Mouse (Mus musculus) E14TG2a.4 (cell line): ENCODE results near the gene Spin1.

ENCODE experiments used
- H3K27me3 ChIP-seq: 2 replicates; pipeline ENCODE4 v1.6.1; 2014; ENCODE audit warnings: low read length, control low read depth; ENCODE audit not compliant: insufficient read depth
- H3K36me3 ChIP-seq: 2 replicates; pipeline ENCODE4 v1.6.1; 2014; ENCODE audit warnings: low read length, control low read depth; ENCODE audit not compliant: insufficient read depth
- H3K4me1 ChIP-seq: replicated peaks from 2 replicates; pipeline ENCODE4 v1.6.1; 2014; ENCODE audit warnings: low read depth, low read length, control low read depth
- H3K4me3 ChIP-seq: replicated peaks from 2 replicates; pipeline ENCODE4 v1.5.1; 2014; ENCODE audit warnings: mild to moderate bottlenecking, low read length
- H3K9me3 ChIP-seq: 2 replicates; pipeline ENCODE4 v1.6.1; 2014; ENCODE audit warnings: low read length, control low read depth
- CTCF ChIP-seq: conservative IDR thresholded peaks from 2 replicates; pipeline ENCODE4 v1.5.1; 2014; ENCODE audit warnings: low read length
- NANOG ChIP-seq: IDR thresholded peaks from 2 replicates; pipeline ENCODE4 v1.6.1; 2014; ENCODE audit warnings: borderline replicate concordance, low read length, mixed read lengths
- POU5F1 ChIP-seq: IDR thresholded peaks from 2 replicates; pipeline ENCODE4 v1.6.1; 2014; ENCODE audit warnings: low read length, borderline replicate concordance

Spin1 gene

GRCm38 (mm10) chr13:51115762-51116161, 15.1 kb downstream of the Spin1 start:
- H3K9me3 ChIP-seq, result peaks cover 3% of the 10 kb centered on the region
- peaks cover 98% of the 10 kb centered on the region for H3K4me1 ChIP-seq
- no peak overlapping the region for H3K4me3 ChIP-seq
- peaks cover 35% of the 10 kb centered on the region for H3K36me3 ChIP-seq
- no peaks in the 10 kb centered on the region for H3K27me3 ChIP-seq
- no peak for TF ChIP-seq POU5F1
- TF ChIP-seq CTCF, result no peak
- TF ChIP-seq NANOG, result no peak

DNA sequence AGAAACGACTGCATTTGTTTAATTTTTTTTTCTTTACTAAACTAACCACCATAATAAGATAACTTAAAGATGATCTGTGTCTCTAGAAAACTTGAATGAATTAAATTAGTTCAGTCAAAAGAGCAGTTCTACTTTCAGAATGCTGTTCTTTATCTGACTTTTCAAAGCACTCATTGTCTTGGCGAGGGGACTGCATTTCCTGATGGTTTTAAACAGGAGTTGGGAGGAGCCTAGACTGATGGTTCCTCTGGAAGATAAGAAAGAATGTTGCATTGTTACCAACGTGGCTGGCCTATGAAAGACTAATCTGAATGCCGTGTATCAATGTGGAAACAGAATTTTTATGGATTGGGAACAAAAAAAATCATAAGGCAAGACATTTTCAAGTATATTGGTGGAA, 20.1 kb downstream of the Spin1 start:
- peaks cover 38% of the 10 kb centered on the region for H3K36me3 ChIP-seq
- H3K27me3 ChIP-seq, result no peaks in the 10 kb centered on the region
- peak overlapping the region; percentile 71 for H3K4me3 ChIP-seq
- TF ChIP-seq POU5F1, result no peak
- TF ChIP-seq NANOG, result no peak; the same call in 1 of the 2 replicates
- no peak for TF ChIP-seq CTCF
- peaks cover 100% of the 10 kb centered on the region for H3K4me1 ChIP-seq
- H3K9me3 ChIP-seq, result no peaks in the 10 kb centered on the region

DNA sequence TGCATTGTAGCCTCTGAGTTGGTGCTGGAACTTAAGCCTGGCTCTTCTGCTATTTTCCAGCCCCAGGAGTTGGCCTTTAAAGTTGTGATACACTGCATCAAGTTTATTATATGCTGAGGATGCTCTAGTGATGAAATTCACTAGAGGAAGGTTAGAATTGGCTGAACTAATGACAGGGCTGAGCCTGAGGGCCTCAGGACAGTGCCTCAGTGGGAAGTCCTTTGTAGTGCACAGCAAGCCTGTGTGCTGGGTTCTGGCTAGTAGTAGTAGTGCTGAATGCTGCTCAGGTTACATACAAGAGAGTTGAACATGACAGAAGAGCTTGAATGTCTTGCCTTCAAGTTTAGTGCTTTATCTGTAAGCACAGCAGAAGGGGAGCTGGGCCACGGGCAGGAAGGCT, 21.3 kb downstream of the Spin1 start:
- H3K27me3 ChIP-seq, result no peaks in the 10 kb centered on the region

GRCm38 (mm10) chr13:51122771-51123170, 22.1 kb downstream of the Spin1 start:
- H3K9me3 ChIP-seq, result no peaks in the 10 kb centered on the region
- H3K27me3 ChIP-seq, result no peaks in the 10 kb centered on the region
- peaks cover 42% of the 10 kb centered on the region for H3K36me3 ChIP-seq
- peaks cover 99% of the 10 kb centered on the region for H3K4me1 ChIP-seq
- peak overlapping the region; percentile 71 for H3K4me3 ChIP-seq
- TF ChIP-seq NANOG (no peak), POU5F1 (no peak), CTCF (no peak)

More for the DNA sequence above, 21.3 kb downstream of the Spin1 start:
- Histone ChIP-seq H3K4me1 (peaks cover 99% of the 10 kb centered on the region), H3K36me3 (peaks cover 38% of the 10 kb centered on the region), H3K9me3 (no peaks in the 10 kb centered on the region), H3K4me3 (peak overlapping the region; percentile 71)
- TF ChIP-seq CTCF (no peak), NANOG (peak; percentile 48; the same call in 1 of the 2 replicates)

DNA sequence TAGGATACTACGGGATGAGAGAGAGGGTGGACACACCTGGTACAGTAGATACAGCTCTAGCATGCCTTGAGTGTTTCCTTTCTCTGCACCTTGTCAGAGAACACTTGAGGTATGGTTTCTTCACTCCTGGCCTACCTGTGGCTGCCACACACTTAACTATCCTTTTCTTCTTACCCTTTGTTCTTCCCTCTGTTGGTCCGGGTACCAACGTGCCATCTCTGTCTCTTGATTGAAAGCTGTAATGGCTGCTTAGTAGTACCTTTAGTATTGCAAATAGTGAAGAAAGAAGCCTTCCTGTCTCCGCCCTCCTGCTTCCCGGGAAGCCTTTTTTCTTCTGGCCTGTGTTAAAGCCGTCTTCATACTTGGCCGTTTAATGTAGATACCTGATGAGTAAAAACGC, 24.7 kb downstream of the Spin1 start:
- H3K4me3 ChIP-seq, result peak overlapping the region; percentile 71
- H3K9me3 ChIP-seq, result no peaks in the 10 kb centered on the region
- TF ChIP-seq NANOG (peak; percentile 83), CTCF (no peak), POU5F1 (no peak)
- peaks cover 99% of the 10 kb centered on the region for H3K4me1 ChIP-seq
- peaks cover 62% of the 10 kb centered on the region for H3K36me3 ChIP-seq
- H3K27me3 ChIP-seq, result no peaks in the 10 kb centered on the region

DNA sequence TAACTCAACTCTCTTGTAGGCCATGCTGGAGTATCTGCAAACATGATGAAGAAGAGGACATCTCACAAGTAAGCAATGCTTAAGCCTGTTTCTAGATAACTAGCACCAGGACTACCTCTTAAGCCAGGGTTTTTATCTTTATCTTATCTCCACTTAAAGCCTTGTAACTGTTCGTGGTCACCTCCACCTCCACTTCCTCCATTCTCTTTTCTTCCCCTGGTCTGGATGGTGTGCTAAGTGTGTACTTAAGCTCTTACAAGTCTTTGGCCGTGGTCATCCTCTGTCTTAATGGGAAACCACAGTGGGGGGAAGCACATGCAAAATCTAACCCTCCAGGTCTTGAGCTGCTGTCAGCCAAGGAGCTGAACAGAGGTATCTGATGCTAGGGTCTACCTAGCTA, 27.2 kb downstream of the Spin1 start:
- Histone ChIP-seq H3K36me3 (peaks cover 82% of the 10 kb centered on the region), H3K4me3 (peak overlapping the region; percentile 39; the same call in 1 of the 2 replicates), H3K4me1 (peaks cover 99% of the 10 kb centered on the region), H3K9me3 (no peaks in the 10 kb centered on the region), H3K27me3 (no peaks in the 10 kb centered on the region)
- TF ChIP-seq POU5F1 (no peak), CTCF (no peak), NANOG (no peak)

GRCm38 (mm10) chr13:51128417-51128816, 27.7 kb downstream of the Spin1 start:
- Histone ChIP-seq H3K27me3 (no peaks in the 10 kb centered on the region), H3K4me1 (peaks cover 99% of the 10 kb centered on the region), H3K4me3 (no peak overlapping the region; the same call in 1 of the 2 replicates), H3K9me3 (no peaks in the 10 kb centered on the region), H3K36me3 (peaks cover 82% of the 10 kb centered on the region)
- no peak for TF ChIP-seq CTCF
- no peak for TF ChIP-seq POU5F1
- no peak for TF ChIP-seq NANOG

- peaks cover 88% of the 10 kb centered on the region for H3K36me3 ChIP-seq
- no peaks in the 10 kb centered on the region for H3K27me3 ChIP-seq
- no peaks in the 10 kb centered on the region for H3K9me3 ChIP-seq
- H3K4me1 ChIP-seq, result peaks cover 100% of the 10 kb centered on the region
- no peak for TF ChIP-seq POU5F1
- H3K4me3 ChIP-seq, result no peak overlapping the region
Measured at GRCm38 (mm10) chr13:51131179-51131578, 30.5 kb downstream of the Spin1 start.

DNA sequence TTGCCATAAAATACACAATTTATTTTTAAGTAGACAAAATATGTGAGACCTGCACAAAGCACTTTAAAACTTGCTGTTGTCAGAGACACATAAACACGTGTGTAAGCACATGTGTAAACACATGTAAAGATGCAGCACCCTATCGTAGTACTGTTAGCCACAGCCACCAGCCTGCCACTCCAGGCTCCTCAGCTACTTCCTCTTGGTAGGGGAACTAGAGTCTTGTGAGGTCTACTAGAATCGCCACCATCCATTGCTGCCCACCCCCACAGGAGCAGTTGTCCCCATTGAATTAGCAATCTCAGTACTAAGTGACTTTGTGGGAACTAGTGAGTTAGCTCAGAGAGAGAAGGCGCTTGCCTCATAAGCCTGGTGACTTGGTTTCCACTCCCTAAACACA, 35.6 kb downstream of the Spin1 start:
- Histone ChIP-seq H3K4me1 (peaks cover 87% of the 10 kb centered on the region), H3K36me3 (peaks cover 87% of the 10 kb centered on the region), H3K27me3 (no peaks in the 10 kb centered on the region), H3K4me3 (no peak overlapping the region), H3K9me3 (no peaks in the 10 kb centered on the region)
- no peak for TF ChIP-seq NANOG
- no peak for TF ChIP-seq POU5F1
- no peak for TF ChIP-seq CTCF
